Mouse (Mus musculus) hindbrain, embryonic 14.5 days (tissue): ENCODE results near the gene Mpig6b. TPM values are rescaled to one million over a fixed set of nuclear protein-coding genes. Genes with fewer than 3 reads are reported as not detected.
A peak's percentile ranks its signal among the peaks of the same experiment; 100 is the strongest.

Experiments
- ATAC-seq: fragments of 200-750 bp; cut with Nextera tagmentation; 2 replicates; pipeline ENCODE4 v1.8.0; 2017; ENCODE audit warnings: moderate number of reproducible peaks, mild to moderate bottlenecking, moderate TSS enrichment, moderate library complexity; ENCODE audit not compliant: low FRiP score
- DNase-seq: peaks from one replicate; pipeline ENCODE4 v3.0.0-alpha.2; 2015; ENCODE audit warnings: low spot score
- H3K27ac ChIP-seq: fragments of 300-500 bp; sonication (generic); 2 replicates; pipeline ENCODE4 v1.5.1; 2014; ENCODE audit warnings: mild to moderate bottlenecking, moderate library complexity
- H3K27me3 ChIP-seq: fragments of 300-500 bp; sonication (generic); 2 replicates; pipeline ENCODE4 v1.6.1; 2014; ENCODE audit warnings: mild to moderate bottlenecking, low read length, mixed read lengths; ENCODE audit not compliant: control insufficient read depth, insufficient read depth
- H3K36me3 ChIP-seq: fragments of 300-500 bp; sonication (generic); replicated peaks from 2 replicates; pipeline ENCODE4 v1.6.1; 2014; ENCODE audit not compliant: control insufficient read depth, insufficient read depth
- H3K4me1 ChIP-seq: fragments of 300-500 bp; sonication (generic); replicated peaks from 2 replicates; pipeline ENCODE4 v1.6.1; 2014; ENCODE audit warnings: antibody characterized with exemption, low read length, mixed read lengths; ENCODE audit not compliant: control insufficient read depth, insufficient read depth
- H3K4me2 ChIP-seq: fragments of 300-500 bp; sonication (generic); replicated peaks from 2 replicates; pipeline ENCODE4 v1.6.1; 2014; ENCODE audit warnings: mild to moderate bottlenecking, moderate library complexity
- H3K4me3 ChIP-seq: fragments of 300-500 bp; sonication (generic); replicated peaks from 2 replicates; pipeline ENCODE4 v1.5.1; 2014; ENCODE audit warnings: mild to moderate bottlenecking, low read length
- H3K9ac ChIP-seq: fragments of 300-500 bp; sonication (generic); 2 replicates; pipeline ENCODE4 v1.6.1; 2014
- H3K9me3 ChIP-seq: fragments of 300-500 bp; sonication (generic); 2 replicates; pipeline ENCODE4 v1.6.1; 2016; ENCODE audit warnings: low read length; ENCODE audit not compliant: control insufficient read depth
- WGBS: fragments of 180-500 bp; shearing (Covaris S2); extraction: QIAGEN DNeasy Blood & Tissue Kit; methylation state at CpG from one replicate; pipeline ENCODE4 v1.1.7; 2014; 5-methylcytosine and 5-hydroxymethylcytosine counted together
- polyA plus RNA-seq: library from polyadenylated mRNA; unstranded; fragments of >200 nt; fragmentation: Nextera tagmentation; extraction: Ambion mirVana; gene quantifications from 2 replicates; pipeline ENCODE4 v1.2.1, GENCODE M21; 2014

Mpig6b gene
- polyA plus RNA-seq, 1 experiment from 2014 or later = 0.21 TPM

DNA sequence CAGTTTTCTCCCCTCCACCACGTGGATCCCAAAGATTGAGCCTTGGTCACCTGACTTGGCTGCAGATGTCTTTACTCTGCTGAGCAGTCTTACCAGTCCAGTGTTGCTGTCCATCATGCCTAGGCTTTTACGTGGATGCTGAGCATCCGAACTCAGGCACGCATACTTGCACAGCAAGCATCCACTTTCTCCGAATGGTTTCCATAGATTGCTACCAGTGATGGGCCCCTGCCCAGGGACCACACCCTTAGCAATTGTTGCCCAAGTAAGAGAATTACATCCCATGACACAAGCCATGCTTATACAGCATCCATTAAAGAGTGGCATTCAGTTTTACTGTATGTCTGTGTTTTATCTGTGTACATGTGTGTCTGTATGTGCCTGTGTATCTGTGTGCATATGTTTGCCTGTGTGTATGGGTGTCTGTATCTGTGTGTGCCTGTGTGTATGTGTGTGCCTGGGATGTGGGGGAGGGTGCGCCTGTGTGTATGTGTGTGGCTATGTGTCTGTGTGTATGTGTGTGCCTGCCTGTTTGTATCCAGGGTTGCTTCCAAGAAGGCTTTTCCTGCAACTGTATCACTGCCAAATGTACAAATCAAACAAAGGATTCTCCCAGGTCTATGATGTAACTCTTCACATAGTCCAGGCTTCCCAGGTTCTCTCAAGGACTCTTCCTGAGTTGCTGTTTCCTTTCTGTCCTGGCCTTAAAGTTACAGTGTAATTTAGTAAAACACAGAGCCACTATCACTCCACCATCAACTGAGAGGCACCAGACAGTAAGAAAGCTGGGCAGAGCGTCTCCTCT is 10.1 kb downstream of the Mpig6b start:
- Histone ChIP-seq H3K4me1 (peaks cover 20% of the 10 kb centered on the region), H3K4me2 (no peak overlapping the region), H3K4me3 (no peak overlapping the region), H3K9me3 (no peaks in the 10 kb centered on the region), H3K9ac (no peak overlapping the region), H3K36me3 (peaks cover 23% of the 10 kb centered on the region), H3K27me3 (no peaks in the 10 kb centered on the region), H3K27ac (no peak overlapping the region)
- ATAC-seq = no peak
- 95% methylated on average over 7 of the region's 7 CpGs for WGBS
- DNase-seq = no peak

DNA sequence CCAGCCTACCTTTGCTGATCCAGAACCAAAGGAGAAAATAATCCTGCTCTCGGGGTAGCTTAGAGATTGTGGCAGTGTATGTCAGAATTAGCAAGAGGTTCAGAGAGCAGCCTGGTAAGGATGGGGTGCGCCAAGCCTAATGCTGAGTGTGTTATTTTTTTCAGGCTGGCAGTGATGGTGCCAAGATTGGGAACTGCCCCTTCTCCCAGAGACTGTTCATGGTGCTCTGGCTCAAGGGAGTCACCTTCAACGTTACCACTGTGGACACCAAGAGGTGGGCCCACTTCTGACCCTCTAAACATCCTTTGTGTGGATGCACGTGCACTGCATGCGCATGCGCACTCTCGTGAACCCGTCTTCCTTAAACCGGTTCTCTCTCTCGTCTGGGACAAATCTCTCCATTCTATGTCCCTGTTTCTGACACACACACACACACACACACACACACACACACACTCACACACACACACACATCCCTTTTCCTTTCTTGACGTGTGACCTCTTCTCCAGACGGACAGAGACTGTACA is 13.6 kb downstream of the Mpig6b start:
- peak overlapping the region; percentile 59 for H3K4me2 ChIP-seq
- H3K4me3 ChIP-seq = no peak overlapping the region
- H3K36me3 ChIP-seq = peaks cover 18% of the 10 kb centered on the region; the same call in 1 of the 2 replicates
- no peaks in the 10 kb centered on the region for H3K27me3 ChIP-seq
- H3K4me1 ChIP-seq = peaks cover 16% of the 10 kb centered on the region; the same call in 1 of the 2 replicates
- no peak for ATAC-seq
- no peaks in the 10 kb centered on the region for H3K9me3 ChIP-seq
- H3K27ac ChIP-seq = peak overlapping the region; percentile 87
- WGBS = 81% methylated on average over 12 of the region's 12 CpGs
- no peak for DNase-seq
- H3K9ac ChIP-seq = peak overlapping the region; percentile 53

DNA sequence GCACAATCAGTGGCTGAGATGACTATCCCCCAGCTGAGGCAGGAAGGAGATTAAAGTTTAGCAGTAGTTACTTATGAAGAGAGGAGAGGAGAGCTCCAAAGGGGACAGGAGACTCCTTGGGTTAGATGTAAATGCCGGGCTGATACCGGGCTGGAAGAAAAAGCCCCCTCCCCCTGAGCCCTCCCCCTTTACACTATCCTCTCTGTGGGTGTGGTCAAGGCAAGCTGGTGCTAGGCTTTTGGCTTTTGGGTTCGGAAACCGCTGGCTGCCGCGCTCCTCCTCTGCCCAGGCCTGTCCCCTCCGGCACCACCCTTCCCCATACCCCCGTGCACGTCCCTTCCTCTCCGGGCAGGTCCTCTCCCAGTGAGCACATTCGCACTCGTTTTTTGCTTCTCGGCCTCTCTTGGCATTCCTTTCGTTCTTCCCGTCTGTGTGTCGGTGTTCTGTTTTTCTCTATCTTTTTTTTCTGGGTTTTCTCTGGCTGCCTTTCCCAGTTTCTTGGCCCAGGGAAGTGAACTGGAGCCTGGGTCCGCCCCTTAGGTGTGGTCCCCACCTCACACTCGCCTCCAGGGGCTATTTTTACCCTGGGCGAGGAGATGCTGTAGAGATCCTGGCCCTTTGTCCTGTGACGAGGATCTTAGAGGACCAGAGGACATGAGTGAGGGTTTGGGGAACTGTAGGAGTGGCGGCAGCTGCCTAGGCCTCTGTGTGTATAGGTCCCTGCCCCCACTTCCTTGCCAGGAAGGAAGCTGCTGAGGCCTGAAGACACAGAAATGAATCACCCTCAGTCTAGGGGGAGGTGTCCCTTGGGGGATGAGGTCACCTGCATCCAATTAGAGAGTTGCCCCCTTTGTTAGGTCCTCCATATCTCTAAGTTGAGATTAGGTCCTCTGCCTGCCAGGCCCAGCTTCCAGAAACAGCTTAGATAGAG is 14.6 kb downstream of the Mpig6b start:
- DNase-seq = peak; percentile 62
- peak; percentile 22; the same call in 1 of the 2 replicates for ATAC-seq

DNA sequence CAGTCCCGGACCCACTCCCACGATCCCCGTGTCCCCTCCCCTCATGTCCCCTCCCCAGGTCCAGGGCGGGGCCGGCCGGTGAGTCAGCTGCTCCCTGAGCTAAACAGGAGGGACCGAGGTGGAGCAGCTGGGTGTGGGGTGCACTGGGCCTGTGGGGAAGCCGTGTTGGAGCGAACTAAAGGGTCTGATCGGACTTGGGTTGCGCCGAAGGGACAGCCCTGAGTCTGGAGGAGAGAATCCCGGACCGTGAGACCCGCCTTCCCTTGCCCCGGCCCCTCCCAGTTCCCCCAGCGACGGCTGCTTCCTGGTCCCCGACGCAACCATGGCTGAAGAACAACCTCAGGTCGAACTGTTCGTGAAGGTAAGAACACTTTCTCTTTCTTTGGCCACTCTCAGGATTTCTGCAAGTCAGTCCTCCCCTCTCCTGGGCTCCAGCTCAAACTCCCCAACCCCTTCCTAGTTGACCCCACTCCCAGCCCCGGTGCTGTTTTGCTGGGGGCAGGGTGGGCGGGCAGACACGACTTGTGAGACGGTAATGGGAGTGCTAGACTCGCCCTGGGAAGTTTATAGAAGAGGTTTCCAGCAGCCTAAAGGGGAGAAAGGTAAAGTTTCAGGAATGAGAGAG is 15.7 kb downstream of the Mpig6b start:
- Histone ChIP-seq H3K27me3 (no peaks in the 10 kb centered on the region), H3K4me2 (peak overlapping the region; percentile 59), H3K36me3 (0 out of 2 replicates have a peak, but pooled peaks cover 10% of the 10 kb centered on the region), H3K9me3 (no peaks in the 10 kb centered on the region), H3K4me3 (peak overlapping the region; percentile 39), H3K4me1 (peaks cover 27% of the 10 kb centered on the region), H3K9ac (peak overlapping the region; percentile 62), H3K27ac (peak overlapping the region; percentile 88)
- no peak for DNase-seq
- 1% methylated on average over 27 of the region's 27 CpGs for WGBS
- ATAC-seq = no peak

More for the DNA sequence above, 14.6 kb downstream of the Mpig6b start:
- WGBS = 3% methylated on average over 21 of the region's 21 CpGs
- Histone ChIP-seq H3K27me3 (no peaks in the 10 kb centered on the region), H3K4me2 (peak overlapping the region; percentile 59), H3K36me3 (peaks cover 18% of the 10 kb centered on the region; the same call in 1 of the 2 replicates), H3K9ac (peak overlapping the region; percentile 53), H3K27ac (peak overlapping the region; percentile 87), H3K4me1 (peaks cover 19% of the 10 kb centered on the region; the same call in 1 of the 2 replicates), H3K4me3 (peak overlapping the region; percentile 39), H3K9me3 (no peaks in the 10 kb centered on the region)

DNA sequence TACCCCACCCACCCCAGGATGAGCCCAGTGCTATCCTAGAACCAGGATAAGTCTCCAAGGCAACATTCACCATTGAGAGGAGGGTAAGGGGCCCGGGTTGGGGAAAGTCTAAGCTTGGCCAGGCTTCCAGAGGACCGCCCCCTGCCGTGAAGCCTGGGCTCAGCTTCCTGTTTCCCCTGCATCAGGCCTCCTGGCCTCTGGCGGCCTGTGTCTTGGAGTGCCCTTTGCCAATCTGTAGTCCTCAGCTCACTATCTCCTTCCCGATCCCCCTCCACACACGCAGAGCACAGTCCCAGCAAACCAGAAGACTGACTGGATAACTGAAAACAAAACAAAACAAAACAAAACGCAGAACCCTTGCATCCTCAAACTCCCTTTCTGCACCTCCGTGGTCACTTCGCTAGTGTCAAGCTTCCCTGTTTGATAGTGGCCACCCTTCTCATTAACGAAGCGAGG is 16.4 kb downstream of the Mpig6b start, which contains the start of gene Clic1:
Clic1 (plus strand) TSS at position 406 of the 456 bp plus-strand sequence.
- Histone ChIP-seq H3K4me1 (peaks cover 27% of the 10 kb centered on the region), H3K4me2 (peak within 1 kb of the TSS; percentile 59), H3K36me3 (0 out of 2 replicates have a peak, but pooled peaks cover 10% of the 10 kb centered on the region), H3K27ac (peak within 1 kb of the TSS; percentile 88), H3K9ac (peak within 1 kb of the TSS; percentile 62), H3K9me3 (no peaks in the 10 kb centered on the region), H3K4me3 (peak within 1 kb of the TSS; percentile 39), H3K27me3 (no peaks in the 10 kb centered on the region)
- peak; percentile 65 for DNase-seq
- ATAC-seq = peak; percentile 1; the same call in 1 of the 2 replicates
- WGBS = 5% methylated on average over 11 of the region's 11 CpGs

DNA sequence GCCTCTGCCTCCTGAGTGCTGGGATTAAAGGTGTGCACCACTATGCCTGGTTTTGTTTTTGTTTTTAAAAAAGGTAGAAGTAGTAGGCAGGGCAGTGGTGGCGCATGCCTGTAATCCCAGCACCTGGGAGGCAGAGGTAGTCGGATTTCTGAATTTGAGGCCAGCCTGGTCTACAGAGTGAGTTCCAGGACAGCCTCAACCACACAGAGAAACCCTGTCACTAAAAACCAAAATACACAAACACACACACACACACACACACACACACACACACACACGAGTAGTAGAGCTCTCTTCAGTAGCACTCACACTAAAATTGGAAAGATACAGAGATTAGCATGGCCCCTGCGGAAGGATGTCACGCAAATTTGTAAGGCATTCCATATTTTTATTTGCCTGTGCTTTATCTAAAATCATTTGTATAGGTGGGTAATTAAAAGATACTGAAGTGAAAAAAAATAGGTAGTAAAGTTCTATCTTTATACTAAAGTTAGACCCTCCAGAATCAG is 17.0 kb downstream of the Mpig6b start:
- no peak overlapping the region for H3K4me3 ChIP-seq
- WGBS = 74% methylated on average over 5 of the region's 5 CpGs
- H3K4me2 ChIP-seq = peak overlapping the region; percentile 59
- ATAC-seq = no peak
- H3K27ac ChIP-seq = peak overlapping the region; percentile 88; the same call in 1 of the 2 replicates
- no peaks in the 10 kb centered on the region for H3K9me3 ChIP-seq
- DNase-seq = no peak
- 0 out of 2 replicates have a peak, but pooled peaks cover 6% of the 10 kb centered on the region for H3K36me3 ChIP-seq
- peaks cover 27% of the 10 kb centered on the region for H3K4me1 ChIP-seq
- no peaks in the 10 kb centered on the region for H3K27me3 ChIP-seq
- H3K9ac ChIP-seq = no peak overlapping the region

DNA sequence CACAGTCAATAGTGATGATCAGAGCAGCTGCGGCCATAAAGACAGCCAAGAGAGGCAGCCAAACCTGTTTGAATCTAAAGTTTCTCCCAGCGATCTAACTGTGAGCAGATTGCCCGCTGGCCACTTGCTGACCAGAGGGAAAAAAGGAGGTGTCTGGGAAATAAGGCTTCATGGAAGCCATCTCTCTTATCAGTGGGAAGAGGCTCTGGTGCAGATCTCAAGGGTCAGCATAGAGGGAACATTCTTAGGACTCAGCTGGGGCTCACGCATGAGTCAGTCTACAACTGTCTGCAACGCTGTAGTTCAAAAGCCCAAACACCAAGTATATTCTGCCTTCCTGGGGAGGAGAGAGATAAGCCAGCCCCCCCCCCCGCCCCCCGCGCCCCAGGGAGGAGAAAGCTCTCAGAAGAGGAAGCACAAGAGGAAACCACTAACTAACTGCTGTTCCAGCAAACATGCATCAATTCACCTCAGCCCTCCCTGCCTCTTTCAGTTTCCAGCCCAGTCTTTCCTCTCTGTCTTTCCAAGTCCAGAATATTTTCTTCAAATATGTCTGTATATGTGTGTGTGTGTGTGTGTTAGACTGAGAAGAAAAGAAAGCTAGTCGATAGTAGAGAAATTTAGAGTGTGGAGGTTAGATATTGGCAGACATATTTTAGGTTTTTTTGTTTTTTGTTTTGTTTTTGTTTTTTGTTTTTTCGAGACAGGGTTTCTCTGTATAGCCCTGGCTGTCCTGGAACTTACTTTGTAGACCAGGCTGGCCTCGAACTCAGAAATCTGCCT is 17.6 kb downstream of the Mpig6b start:
- H3K9me3 ChIP-seq = no peaks in the 10 kb centered on the region
- H3K9ac ChIP-seq = no peak overlapping the region
- H3K36me3 ChIP-seq = 0 out of 2 replicates have a peak, but pooled peaks cover 4% of the 10 kb centered on the region
- WGBS = 39% methylated on average over 11 of the region's 11 CpGs
- DNase-seq (no peak), ATAC-seq (no peak)
- H3K4me3 ChIP-seq = no peak overlapping the region
- no peaks in the 10 kb centered on the region for H3K27me3 ChIP-seq
- H3K4me1 ChIP-seq = peaks cover 27% of the 10 kb centered on the region
- H3K27ac ChIP-seq = peak overlapping the region; percentile 14; the same call in 1 of the 2 replicates
- no peak overlapping the region for H3K4me2 ChIP-seq

DNA sequence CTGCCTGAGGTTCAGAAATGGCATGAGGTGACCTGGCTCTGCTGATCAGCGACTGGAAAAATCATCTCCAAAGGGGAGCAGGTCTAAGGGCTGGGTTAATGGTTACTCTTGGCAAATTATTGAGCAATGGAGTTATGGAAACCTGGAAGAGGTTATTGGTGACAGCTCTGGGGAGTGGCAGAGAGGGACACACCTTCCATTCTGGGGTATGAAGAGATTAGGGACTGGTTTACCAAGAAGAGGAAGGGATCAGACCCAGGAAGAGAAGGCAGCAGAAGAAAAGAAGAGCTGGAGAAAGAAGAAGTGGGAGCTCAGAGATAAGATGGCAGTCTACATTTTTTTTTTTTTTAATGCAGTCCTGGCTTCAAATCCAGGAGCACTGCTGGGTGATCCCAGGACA is 18.3 kb downstream of the Mpig6b start:
- no peak overlapping the region for H3K4me3 ChIP-seq
- H3K27me3 ChIP-seq = no peaks in the 10 kb centered on the region
- no peaks in the 10 kb centered on the region for H3K9me3 ChIP-seq
- H3K27ac ChIP-seq = no peak overlapping the region
- H3K9ac ChIP-seq = no peak overlapping the region
- no peak for DNase-seq
- H3K36me3 ChIP-seq = 0 out of 2 replicates have a peak, but pooled peaks cover under 1% of the 10 kb centered on the region
- peaks cover 27% of the 10 kb centered on the region for H3K4me1 ChIP-seq
- H3K4me2 ChIP-seq = no peak overlapping the region
- ATAC-seq = no peak
- 50% methylated on average over 1 of the region's 1 CpGs for WGBS
